Mouse (Mus musculus) mouse trophoblast stem cell (cell line): Measurements from ENCODE around the gene Hist1h1b.
"Not testable (repeated sequence)": the region's sequence is repeated elsewhere in the genome, so short reads cannot be mapped to it uniquely, and the experiment has no call there.

ENCODE experiments used
- in situ Hi-C, 2 experiments: fragments of 300-500 bp; cut with MseI, MboI; formaldehyde crosslinking; loops; 2 replicates in 1 of 2; 3 replicates in 1 of 2; pipeline ENCODE4 v1.15.1; 2025

Hist1h1b gene

DNA sequence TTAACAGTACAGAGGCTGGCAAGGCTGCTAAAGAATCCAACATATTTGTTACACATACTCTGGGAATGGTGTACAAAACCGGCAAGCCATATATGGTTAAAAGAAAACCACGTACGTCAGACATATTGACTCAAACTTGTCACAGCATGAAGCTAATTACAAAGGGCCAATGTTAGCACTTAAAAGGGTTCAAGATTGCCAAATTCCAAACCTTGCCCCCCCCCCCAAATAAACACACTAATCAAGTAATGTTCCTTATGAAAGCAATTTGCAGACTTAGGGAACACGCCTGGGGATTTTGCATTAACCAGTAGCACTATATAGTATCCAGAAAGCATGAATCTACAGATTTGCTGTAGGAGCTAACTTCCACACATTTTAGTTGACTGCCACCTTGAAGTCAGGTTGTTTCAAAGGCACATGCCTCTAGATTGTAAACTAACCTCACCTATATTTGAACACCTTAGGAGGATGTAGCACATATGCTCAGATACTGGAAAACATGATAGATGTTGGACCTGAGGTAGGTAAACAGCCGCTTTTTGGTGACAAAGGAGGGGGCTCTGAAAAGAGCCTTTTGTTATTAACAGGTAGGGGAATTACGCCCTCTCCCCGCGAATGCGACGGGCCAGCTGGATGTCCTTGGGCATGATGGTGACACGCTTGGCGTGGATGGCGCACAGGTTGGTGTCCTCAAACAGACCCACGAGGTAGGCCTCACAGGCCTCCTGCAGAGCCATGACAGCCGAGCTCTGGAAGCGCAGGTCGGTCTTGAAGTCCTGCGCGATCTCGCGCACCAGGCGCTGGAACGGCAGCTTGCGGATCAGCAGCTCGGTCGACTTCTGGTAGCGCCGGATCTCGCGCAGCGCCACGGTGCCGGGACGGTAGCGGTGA is 2.2 kb upstream of the Hist1h1b start:
- in situ Hi-C loops = not testable (repeated sequence)

DNA sequence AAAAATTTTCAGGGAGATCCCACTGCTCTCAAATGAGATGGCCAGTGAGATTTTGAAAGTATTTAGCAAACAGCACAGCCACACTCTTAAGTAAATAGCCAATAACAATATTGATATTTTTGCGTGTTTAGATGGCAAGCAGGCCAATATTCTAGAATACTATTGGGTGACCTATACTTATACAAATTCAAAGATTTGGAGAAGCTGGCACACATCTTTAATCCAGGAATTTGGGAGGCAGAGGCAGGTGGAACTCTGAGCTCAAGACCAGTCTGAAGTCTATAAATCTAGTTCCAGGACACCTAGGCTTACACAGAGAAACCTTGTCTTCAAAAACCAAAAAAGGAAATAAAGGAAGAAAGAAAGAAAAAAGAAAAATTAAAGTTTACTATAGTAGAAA is 1.2 kb upstream of the Hist1h1b start:
- in situ Hi-C loops = no loop called here

DNA sequence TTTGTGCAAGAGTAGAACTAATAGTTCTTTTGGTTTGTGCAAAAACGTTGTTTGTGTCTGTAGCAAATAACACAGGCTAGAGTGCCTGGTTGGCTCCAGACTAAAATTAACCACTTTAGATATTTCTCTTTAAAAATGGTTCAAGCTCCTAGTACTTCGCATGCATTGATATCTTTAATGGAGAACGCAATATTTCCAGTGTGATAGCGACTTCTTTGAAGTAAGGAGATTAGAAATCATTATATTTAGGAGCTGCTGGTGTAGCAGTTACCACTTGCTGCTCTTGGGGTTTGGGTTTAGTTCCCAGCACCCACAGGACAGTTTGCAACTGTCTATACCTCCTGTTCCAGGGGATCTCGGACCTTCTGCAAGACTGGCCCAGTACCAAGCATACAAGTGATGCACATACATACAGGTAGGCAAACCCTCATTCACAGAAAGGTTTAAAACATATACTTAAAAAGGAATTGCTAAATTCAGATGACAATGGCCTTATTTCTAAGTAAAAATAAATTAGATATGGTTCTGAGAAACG is 663 bp upstream of the Hist1h1b start:
- in situ Hi-C loops = no loop called here

DNA sequence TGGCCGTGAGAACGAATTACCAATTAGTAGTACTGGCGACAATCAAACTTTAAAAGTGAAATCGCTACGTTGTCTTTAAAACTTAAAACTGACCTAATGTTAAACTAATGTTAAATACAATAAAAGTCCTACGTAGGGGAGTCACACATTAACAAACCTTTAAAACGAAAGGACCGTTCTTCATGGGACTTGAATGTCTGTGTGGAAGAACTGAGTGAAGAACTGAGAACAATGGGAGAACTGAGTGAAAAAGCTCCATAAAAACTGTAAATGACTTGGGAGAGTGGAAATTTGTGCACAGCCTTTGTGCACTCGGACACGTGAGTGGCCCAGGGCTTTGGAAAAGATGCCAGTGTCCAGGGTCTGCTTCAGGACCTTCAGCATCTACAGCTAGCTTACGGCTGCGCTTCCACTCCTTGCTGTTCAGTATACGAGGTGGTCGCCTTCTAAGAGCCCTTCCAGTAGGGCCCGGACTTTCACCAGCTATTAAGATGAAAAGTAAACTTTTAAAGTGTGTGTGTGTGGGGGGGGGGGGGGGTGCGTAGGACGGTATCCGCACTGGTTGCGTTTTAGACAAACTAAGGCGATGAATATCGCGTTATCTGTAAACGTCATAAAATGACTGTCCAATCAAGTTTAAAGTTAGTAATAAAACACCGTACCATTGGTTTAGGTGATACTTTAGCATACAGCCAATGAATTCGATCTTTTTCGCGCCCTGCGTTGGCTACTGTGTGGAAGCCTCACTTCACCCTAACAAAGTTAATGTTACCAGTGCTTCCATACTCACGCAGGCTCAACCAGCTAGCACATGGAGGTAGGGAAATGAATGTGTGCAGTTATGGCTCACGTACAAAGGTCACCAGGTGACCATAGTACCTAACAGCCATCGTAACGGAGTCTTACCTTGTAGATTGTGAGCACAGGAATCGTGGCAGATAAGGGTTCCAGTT is 1.3 kb downstream of the Hist1h1b start:
- in situ Hi-C loops = no loop called here

DNA sequence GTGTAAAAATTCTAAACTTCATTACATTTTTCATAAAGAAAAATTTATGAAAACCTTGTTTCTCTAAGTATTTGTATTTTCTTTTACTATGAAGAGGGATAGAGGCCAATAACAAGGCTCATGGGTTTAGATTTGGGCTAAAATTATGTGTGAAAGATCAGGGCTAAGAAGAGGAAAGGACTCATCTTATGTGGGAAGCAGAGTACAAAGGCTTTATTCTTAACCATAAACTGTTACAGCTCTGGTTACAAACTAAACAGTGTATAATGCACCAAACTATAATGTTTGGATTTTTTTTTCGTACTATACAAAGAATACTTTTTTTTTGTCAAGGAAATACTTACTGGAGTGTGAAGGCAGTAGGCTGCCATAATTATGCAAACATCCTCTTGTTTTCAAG is 24.7 kb downstream of the Hist1h1b start:
- in situ Hi-C loops = no loop called here

DNA sequence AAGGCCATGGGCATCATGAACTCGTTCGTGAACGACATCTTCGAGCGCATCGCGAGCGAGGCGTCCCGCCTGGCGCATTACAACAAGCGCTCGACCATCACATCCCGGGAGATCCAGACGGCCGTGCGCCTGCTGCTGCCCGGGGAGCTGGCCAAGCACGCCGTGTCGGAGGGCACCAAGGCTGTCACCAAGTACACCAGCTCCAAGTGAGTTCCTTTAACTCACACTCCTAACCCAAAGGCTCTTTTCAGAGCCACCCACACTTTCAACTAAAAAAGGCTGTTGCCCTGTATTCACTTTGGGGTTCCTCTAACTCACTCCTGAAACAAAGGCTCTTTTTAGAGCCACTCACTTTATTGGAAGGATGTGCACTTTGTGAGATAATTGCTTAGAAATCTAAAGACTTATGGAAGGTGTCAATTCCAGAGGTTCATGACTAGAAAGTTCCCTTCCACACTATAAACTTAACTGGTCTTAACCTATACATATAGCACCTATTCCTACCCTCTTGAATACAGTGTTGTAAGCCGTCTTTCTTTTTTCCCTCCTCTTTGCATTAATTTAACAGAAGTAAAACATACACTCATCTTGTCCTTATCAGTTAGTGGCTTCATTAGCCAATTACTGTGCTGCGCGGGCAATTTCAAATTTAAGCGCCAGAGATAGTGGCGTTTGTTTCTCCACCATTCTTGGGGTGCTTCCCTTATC is 26.0 kb downstream of the Hist1h1b start:
- in situ Hi-C loops = not testable (repeated sequence)

DNA sequence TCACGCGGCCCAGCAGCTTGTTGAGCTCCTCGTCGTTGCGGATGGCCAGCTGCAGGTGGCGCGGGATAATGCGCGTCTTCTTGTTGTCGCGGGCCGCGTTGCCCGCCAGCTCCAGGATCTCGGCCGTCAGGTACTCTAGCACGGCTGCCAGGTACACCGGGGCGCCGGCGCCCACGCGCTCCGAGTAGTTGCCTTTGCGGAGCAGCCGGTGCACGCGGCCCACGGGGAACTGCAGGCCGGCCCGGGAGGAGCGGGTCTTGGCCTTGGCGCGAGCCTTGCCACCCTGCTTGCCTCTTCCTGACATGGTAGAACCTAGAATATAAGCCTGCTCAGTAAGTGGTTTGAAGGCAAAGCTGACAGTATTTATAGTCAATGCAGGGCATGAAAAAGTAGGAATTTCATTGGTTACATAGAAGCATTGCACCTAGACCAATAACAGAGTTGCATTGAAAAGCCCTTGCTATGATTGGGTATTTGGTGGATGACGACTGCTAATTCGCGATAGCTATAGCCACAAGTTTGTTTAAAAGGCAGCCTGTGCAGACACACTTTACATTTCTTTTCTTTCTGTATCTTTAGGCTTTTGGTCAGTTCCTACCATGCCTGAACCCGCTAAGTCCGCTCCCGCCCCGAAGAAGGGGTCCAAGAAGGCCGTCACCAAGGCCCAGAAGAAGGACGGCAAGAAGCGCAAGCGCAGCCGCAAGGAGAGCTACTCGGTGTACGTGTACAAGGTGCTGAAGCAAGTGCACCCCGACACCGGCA is 26.7 kb downstream of the Hist1h1b start, which contains the start of the genes Hist1h2ak and Hist1h2bn:
Hist1h2ak (minus strand) TSS at position 304 of the 762 bp plus-strand sequence.
Hist1h2bn (plus strand) TSS at position 600 of the 762 bp plus-strand sequence.
- in situ Hi-C loops = not testable (repeated sequence)

DNA sequence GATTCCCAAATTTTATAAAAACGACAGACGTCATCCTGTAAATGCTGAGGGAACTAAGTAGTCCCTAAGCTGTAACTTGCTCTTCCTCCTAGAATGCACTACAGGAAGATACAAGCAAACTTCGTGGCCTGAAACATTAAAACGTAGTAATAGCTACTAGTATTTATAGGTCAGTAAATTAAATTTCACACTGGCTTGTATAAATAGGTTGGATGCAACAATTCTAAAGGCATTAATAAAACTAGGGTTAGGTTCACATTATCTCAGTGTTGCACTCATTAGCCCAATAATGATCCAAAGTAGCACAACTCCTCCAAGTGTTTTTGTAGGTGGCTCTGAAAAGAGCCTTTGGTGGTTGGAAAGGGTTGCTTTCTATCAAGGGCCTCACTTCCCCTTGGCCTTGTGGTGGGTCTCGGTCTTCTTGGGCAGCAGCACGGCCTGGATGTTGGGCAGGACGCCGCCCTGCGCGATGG is 27.3 kb downstream of the Hist1h1b start:
- in situ Hi-C loops = no loop called here

DNA sequence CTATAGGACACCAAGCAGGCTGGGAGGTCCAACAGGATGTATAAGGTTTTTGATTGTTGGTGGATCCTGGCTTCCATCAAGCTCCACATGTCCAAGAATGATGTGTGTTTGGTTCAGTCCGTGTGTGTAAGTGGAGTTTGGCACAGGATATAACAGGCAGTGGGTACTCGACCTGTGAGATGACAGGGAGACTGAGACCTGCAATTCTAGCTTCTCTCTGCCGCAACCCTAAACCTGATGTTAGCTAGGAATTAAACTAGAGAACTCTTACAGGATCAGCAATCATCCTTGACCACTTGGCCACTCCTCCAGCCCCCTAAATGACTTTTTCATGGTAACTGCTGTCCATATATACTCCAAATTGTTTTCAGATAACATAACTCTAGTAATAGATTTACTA is 28.1 kb downstream of the Hist1h1b start:
- in situ Hi-C loops = no loop called here

DNA sequence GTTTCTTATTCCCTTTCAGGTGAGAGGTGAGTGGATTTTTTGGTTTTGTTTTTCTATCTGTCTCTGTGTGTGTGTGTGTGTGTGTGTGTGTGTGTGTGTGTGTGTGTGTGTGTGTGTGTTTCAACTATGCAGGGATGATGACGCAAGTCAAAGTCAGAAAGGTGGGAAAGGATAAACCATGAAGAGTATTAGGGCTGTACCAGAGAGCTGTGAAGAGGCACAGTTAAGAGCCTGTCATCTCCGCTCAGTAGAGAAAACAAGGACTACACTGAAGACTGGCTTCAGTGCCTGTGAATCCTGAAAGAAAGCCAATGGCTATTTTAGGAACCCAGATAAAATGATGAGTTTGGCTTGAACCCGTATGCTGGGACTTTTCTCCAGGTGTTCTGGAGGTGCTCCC is 28.6 kb downstream of the Hist1h1b start:
- in situ Hi-C loops = no loop called here

DNA sequence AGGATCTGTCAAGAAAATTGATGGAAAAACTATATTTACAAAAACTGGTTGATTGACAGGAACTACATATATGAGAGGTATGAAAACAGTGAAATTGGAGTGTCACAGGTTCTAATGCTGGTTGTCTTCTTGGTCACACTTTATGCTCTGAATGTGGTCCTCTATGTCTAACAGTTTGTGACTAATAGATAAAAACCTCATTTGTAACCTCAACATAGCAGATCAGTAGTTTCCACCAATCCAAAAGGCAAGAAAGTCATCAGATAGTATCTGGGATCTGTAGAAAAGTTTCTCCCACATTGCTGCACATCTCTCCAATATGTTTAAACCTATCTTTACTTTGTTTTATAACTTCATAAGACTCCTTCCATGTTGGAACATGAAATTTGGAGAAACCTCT is 29.0 kb downstream of the Hist1h1b start:
- in situ Hi-C loops = no loop called here

DNA sequence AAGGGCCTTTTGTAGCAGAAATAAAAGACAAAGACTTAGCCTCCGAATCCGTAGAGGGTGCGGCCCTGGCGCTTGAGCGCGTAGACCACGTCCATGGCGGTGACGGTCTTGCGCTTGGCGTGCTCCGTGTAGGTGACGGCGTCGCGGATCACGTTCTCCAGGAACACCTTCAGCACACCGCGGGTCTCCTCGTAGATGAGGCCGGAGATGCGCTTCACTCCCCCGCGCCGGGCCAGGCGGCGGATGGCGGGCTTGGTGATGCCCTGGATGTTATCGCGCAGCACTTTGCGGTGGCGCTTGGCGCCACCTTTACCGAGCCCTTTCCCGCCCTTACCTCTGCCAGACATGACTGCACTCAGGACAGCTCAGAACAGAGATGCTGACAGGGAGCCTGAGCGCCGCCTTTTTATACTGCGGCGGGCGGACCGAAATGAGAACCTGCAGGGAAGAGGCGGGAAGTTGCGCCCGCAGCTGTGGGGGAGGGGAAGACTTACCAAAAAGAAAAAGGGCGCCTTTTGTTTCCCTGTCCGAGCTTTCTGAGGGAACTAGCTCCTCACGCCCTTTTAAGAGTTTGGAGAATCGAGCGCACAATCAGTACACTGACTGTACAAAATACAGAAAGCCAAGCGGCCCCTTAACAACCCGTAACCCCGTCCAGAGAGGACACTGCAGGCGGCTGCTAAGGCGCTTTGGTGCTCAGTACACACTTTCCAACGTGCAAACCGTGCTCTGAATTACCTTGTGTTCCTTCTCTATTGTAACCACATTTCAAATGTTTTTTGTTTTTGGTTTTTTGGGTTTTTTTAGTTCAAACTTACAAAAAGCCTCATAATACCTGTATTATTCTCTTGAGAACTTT is 30.0 kb downstream of the Hist1h1b start, which contains the start of gene Hist1h4k:
Hist1h4k (minus strand) TSS at position 347 of the 859 bp plus-strand sequence.
- in situ Hi-C loops = not testable (repeated sequence)

DNA sequence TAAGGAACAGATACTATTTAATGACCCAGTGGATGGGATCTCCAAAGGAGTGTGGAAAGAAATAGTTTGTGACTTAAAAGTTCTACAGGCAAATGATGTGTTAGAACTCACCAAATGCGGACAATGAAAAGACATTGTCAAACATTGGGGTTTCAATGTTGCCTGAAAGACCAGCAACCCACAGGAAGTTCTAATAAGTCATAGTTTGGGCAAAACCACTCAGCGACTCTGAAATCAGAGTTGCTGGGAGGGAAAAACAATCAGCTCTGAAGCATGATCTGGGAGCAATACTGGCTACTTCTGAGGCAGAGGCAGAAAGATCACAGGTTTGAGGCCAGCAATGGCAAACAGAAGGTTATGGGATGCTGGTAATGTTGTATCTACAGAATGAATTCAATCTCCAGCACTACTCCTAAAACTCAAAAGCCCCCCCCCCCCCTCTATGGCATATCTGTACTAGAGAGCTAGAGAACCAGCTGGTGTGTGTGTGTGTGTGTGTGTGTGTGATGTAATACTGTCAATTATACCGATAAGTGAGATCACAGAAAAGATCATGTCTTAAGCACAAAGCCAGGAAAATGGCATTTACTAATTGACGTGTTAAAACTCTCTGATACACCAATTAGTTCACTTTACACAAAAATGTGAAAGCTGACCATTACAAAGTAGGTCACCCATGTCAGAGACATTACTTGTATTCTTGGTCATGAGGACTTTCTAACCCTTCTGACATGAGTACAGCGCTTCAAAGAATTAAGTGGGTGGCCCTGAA is 30.9 kb downstream of the Hist1h1b start:
- in situ Hi-C loops = no loop called here

DNA sequence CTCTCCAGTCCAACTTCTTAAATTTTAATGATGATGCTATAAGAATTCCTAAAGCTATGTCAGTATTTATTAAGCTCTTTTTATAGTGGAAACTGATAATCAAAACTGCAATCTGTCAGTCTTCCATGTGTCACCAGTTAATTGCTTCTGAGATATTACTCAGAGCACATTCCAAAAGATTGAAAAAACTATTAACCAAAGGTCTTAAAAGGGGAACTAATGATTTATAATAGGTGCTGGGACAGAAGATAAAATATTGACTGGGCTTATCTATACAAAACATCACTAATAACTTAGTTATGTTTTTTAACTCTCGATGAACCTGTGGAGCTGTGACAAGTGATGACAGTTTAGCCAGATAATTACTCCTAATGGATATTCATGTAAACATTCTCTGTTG is 35.4 kb downstream of the Hist1h1b start:
- in situ Hi-C loops = no loop called here

DNA sequence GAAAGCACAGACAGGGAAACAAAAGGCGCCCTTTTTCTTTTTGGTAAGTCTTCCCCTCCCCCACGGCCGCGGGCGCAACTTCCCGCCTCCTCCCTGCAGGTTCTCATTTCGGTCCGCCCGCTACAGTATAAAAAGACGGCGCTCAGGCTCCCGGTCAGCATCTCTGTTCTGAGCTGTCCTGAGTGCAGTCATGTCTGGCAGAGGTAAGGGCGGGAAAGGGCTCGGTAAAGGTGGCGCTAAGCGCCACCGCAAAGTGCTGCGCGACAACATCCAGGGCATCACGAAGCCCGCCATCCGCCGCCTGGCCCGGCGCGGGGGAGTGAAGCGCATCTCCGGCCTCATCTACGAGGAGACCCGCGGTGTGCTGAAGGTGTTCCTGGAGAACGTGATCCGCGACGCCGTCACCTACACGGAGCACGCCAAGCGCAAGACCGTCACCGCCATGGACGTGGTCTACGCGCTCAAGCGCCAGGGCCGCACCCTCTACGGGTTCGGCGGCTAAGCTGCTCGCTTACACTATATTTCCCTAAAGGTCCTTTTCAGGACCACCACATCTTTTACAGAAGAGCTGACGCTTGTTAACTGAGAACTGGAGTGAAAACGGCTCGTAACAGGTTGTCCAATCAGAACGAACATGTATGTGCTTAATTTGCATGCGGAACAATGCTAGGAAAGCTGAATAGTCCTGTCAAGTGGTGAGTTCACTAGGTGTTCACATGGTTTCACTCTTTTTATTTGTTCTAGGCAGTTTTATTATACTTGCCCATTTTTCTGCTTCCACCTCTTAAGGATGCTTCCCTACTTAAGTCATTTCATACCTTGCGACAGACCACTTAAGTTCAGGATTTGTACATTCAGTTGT is 45.3 kb downstream of the Hist1h1b start, which contains the start of gene Hist1h4j:
Hist1h4j (plus strand) TSS at position 159 of the 862 bp plus-strand sequence.
- in situ Hi-C loops = not testable (repeated sequence)

DNA sequence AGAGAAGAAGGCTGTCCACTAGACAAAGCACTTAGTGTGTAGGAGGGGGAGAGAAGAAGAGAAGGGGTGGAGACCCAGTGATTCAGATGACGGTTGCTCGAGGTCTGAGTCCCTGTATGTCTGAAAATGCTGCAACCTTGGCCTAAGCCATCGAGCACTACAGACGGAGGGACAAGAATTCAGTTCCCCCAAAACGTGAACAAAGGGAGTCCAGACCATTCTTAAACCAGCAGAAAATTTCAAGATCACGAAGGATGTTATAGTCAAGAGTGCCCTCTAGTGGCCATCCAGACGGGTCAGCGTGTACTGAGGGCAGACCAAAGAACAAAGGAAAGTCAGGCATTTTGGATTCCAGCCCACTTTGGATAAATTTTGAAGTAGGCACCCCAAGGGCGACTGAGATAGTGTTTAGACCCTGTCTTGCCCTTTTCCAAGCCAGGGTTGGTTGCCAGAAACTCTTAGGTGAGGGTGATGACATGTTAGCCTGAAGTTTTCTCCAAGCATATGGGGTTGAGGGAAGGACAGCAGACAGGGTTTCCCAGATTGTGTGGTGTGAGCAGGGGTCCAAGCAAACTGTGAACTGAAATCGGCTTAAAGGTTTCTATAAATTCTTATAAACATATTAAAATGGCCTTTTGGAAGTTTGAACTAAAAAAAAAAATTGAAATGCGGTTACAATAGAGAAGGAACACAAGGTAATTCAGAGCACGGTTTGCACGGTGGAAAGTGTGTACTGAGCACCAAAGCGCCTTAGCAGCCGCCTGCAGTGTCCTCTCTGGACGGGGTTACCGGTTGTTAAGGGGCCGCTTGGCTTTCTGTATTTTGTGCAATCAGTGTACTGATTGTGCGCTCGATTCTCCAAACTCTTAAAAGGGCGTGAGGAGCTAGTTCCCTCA is 46.2 kb downstream of the Hist1h1b start:
- in situ Hi-C loops = no loop called here
